Mouse (Mus musculus): Measurements from ENCODE around the gene Sbf1.

GRCm38 (mm10) chr15:89353837-89354236, 38.7 kb upstream of the Sbf1 start:
- no peak for TF ChIP-seq CTCF (IDR thresholded peaks at IDR 0.05; ENCODE audit: low read depth, low read length)
- no peak for TF ChIP-seq POLR2A (IDR thresholded peaks at IDR 0.05; ENCODE audit: extremely low read depth, insufficient read depth, low read length)
